Mouse (Mus musculus) bone marrow, adult 2 months (tissue): ENCODE data around the gene Pex11b.

Experiments
- CTCF ChIP-seq: fragments of 200-500 bp; IDR thresholded peaks from 2 replicates; pipeline ENCODE4 v1.5.1; 2011; ENCODE audit warnings: low read length, control low read depth; ENCODE audit not compliant: control insufficient read depth, insufficient read depth
- POLR2A ChIP-seq: fragments of 200-500 bp; IDR thresholded peaks from 2 replicates; pipeline ENCODE4 v1.6.1; 2011; ENCODE audit warnings: low read depth, mild to moderate bottlenecking, control low read depth, low read length, borderline replicate concordance; ENCODE audit not compliant: control insufficient read depth

DNA sequence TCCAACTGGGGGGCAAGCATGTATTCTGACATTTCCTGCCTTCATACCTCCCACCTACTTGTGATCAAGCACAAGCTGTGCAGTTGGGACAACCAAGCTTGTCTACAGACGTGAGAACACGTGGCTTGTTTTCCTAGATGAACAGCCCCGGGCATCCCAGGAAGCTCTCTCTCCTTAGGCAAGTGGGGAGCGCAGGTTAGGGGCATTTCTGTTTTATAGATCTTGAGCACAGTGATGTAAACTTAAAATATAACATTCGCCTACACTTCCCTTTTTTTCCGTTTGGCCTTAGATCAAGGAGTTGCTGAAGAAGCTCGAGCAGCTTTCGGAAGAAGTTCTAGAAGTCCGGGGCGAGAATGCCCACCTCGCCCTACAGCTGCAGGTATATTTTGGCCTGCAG is 53.7 kb downstream of the Pex11b start:
- TF ChIP-seq CTCF = no peak
- TF ChIP-seq POLR2A = no peak
